Mouse (Mus musculus): ENCODE results near the gene Ulk1.
"Not testable (repeated sequence)": the region's sequence is repeated elsewhere in the genome, so short reads cannot be mapped to it uniquely, and the experiment has no call there.

Ulk1 gene

GRCm38 (mm10) chr5:110804012-110804743 is 5.7 kb downstream of the Ulk1 start:
- no peak for DNase-seq (ENCODE audit: low read depth, low spot score)

- no peak for DNase-seq (ENCODE audit: low read depth, low spot score)
Observed at GRCm38 (mm10) chr5:110802809-110803208, 7.1 kb downstream of the Ulk1 start.

GRCm38 (mm10) chr5:110802186-110802585 is 7.7 kb downstream of the Ulk1 start:
- DNase-seq (ENCODE audit: low read depth, low spot score), result no peak

GRCm38 (mm10) chr5:110801036-110801624 is 8.8 kb downstream of the Ulk1 start:
- DNase-seq (ENCODE audit: low read depth, low spot score), result no peak

GRCm38 (mm10) chr5:110797696-110798095 is 12.2 kb downstream of the Ulk1 start:
- DNase-seq (ENCODE audit: low read depth, low spot score), result no peak

- DNase-seq (ENCODE audit: low read depth, low spot score), result no peak
Observed at GRCm38 (mm10) chr5:110794363-110794762, 15.5 kb downstream of the Ulk1 start.

GRCm38 (mm10) chr5:110788684-110789083 is 21.2 kb downstream of the Ulk1 start:
- DNase-seq (ENCODE audit: low read depth, low spot score), result peak; percentile 67

- no peak for DNase-seq (ENCODE audit: low read depth, low spot score)
Observed at GRCm38 (mm10) chr5:110786081-110786835, 23.6 kb downstream of the Ulk1 start.

GRCm38 (mm10) chr5:110783150-110783549 is 26.7 kb downstream of the Ulk1 start:
- DNase-seq (ENCODE audit: low read depth, low spot score), result no peak

GRCm38 (mm10) chr5:110781529-110782238 is 28.2 kb downstream of the Ulk1 start:
- no peak for DNase-seq (ENCODE audit: low read depth, low spot score)

- no peak for DNase-seq (ENCODE audit: low read depth, low spot score)
Observed at GRCm38 (mm10) chr5:110780761-110781528, 29.0 kb downstream of the Ulk1 start.

- peak; percentile 88 for DNase-seq (ENCODE audit: low read depth, low spot score)
Observed at GRCm38 (mm10) chr5:110779998-110780760, 29.7 kb downstream of the Ulk1 start, which contains the start of gene Pus1. TSS of gene Pus1 (minus strand) at chr5:110780659.

GRCm38 (mm10) chr5:110779276-110779997 is 30.5 kb downstream of the Ulk1 start:
- DNase-seq (ENCODE audit: low read depth, low spot score), result no peak

- DNase-seq (ENCODE audit: low read depth, low spot score), result no peak
Observed at GRCm38 (mm10) chr5:110778263-110778662, 31.6 kb downstream of the Ulk1 start.

- no peak for DNase-seq (ENCODE audit: low read depth, low spot score)
Observed at GRCm38 (mm10) chr5:110776141-110776540, 33.8 kb downstream of the Ulk1 start.

- no peak for DNase-seq (ENCODE audit: low read depth, low spot score)
Observed at GRCm38 (mm10) chr5:110774511-110774910, 35.4 kb downstream of the Ulk1 start.

GRCm38 (mm10) chr5:110772945-110773344 is 37.0 kb downstream of the Ulk1 start:
- DNase-seq (ENCODE audit: low read depth, low spot score), result not testable (repeated sequence)

- DNase-seq (ENCODE audit: low read depth, low spot score), result peak; percentile 100
Observed at GRCm38 (mm10) chr5:110770448-110771158, 39.3 kb downstream of the Ulk1 start, which contains the start of gene Ep400. TSS of gene Ep400 (minus strand) at chr5:110770717.

GRCm38 (mm10) chr5:110770031-110770445 is 39.9 kb downstream of the Ulk1 start:
- peak; percentile 57 for DNase-seq (ENCODE audit: low read depth, low spot score)

Measured in mesoderm, embryonic 11.5 days (tissue).